Mouse (Mus musculus): ENCODE measurements around the gene B9d1.

Gene B9d1

GRCm38 (mm10) chr11:61504713-61505257, at the start of gene B9d1:
Gene B9d1 (plus strand): TSS chr11:61505144.
- peak; percentile 98 to 99 for DNase-seq

- DNase-seq, result no peak
Observed at GRCm38 (mm10) chr11:61464071-61464470, 40.9 kb upstream of the B9d1 start.

GRCm38 (mm10) chr11:61465422-61465821, 39.5 kb upstream of the B9d1 start:
- peak in 1 of 2 experiments; percentile 12 for DNase-seq

GRCm38 (mm10) chr11:61468534-61468933, 36.4 kb upstream of the B9d1 start:
- DNase-seq, result peak; percentile 91 to 95

- DNase-seq, result peak; percentile 38 to 58
Observed at GRCm38 (mm10) chr11:61469317-61469917, 35.5 kb upstream of the B9d1 start.

GRCm38 (mm10) chr11:61470880-61471279, 34.1 kb upstream of the B9d1 start:
- DNase-seq, result peak; percentile 6 to 33

GRCm38 (mm10) chr11:61473630-61474029, 31.3 kb upstream of the B9d1 start:
- peak; percentile 29 to 39 for DNase-seq

GRCm38 (mm10) chr11:61476786-61477382, 28.1 kb upstream of the B9d1 start:
- DNase-seq, result peak; percentile 80 to 81

- DNase-seq, result peak in 1 of 2 experiments; percentile 56
Observed at GRCm38 (mm10) chr11:61477566-61478508, 27.1 kb upstream of the B9d1 start.

GRCm38 (mm10) chr11:61478788-61479187, 26.2 kb upstream of the B9d1 start:
- DNase-seq, result no peak

- DNase-seq, result peak in 1 of 2 experiments; percentile 24
Observed at GRCm38 (mm10) chr11:61481239-61482090, 23.5 kb upstream of the B9d1 start.

GRCm38 (mm10) chr11:61483226-61483845, 21.6 kb upstream of the B9d1 start:
- no peak for DNase-seq

GRCm38 (mm10) chr11:61484256-61484612, 20.7 kb upstream of the B9d1 start:
- no peak for DNase-seq

- DNase-seq, result peak; percentile 79 to 81
Observed at GRCm38 (mm10) chr11:61484613-61485540, 20.1 kb upstream of the B9d1 start, which contains the start of gene Mfap4. Gene Mfap4 (plus strand): TSS chr11:61485431.

- DNase-seq, result peak; percentile 59 to 63
Observed at GRCm38 (mm10) chr11:61485541-61486457, 19.1 kb upstream of the B9d1 start.

GRCm38 (mm10) chr11:61486458-61487219, 18.3 kb upstream of the B9d1 start:
- peak; percentile 40 to 45 for DNase-seq

GRCm38 (mm10) chr11:61487401-61487800, 17.5 kb upstream of the B9d1 start:
- peak; percentile 39 to 66 for DNase-seq

GRCm38 (mm10) chr11:61487936-61488335, 17.0 kb upstream of the B9d1 start:
- peak in 1 of 2 experiments; percentile 24 for DNase-seq

All from cerebellum, postnatal 25 days (tissue).